9 mouse cellular contexts compared by ENCODE assay signal in the genomic region with DNA sequence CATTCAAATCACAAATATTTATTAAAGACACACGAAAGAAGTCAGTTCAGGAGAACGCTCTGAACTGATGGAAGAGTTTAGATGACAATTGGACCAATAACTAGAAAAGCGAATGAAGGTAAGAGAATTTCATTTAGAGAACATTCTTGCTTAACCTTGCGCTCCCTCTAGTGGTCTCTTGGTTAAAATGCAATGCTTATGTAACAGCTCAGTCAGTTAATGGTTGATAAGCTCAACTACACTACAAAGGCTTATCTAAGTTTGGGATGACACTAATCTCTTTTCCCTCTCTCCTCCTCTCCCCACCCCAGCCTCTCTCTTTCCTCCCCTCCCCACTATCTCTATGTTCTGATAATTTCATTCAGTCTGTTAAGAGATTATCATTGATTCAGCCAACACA. TPM values are rescaled to one million over a fixed set of nuclear protein-coding genes. Genes with fewer than 3 reads are reported as not detected.
DNase-seq lines count a peak whose midpoint lies in the region; ATAC-seq and TF ChIP-seq lines count a peak whose summit lies in the region.
"Had no signal": no experiment of that assay in that cellular context is flagged by ENCODE, and none has a peak within 500 bp of the region (broad histone marks: within the 10 kb centered on the region; RNA-seq: fewer than 3 reads in every experiment).

No protein-coding gene starts in this region.

- 25% methylated on average over 4 of the region's 4 CpGs for WGBS in heart, embryonic 11.5 days (ENCODE audit: insufficient replicate concordance)
- WGBS in lung, postnatal 0 days, result 22% methylated on average over 4 of the region's 4 CpGs

- H3K36me3 ChIP-seq in heart, embryonic 11.5 days (ENCODE audit: control insufficient read depth, insufficient read depth, low read length), result no peaks in the 10 kb centered on the region
- no peaks in the 10 kb centered on the region for H3K36me3 ChIP-seq in lung, postnatal 0 days (ENCODE audit: insufficient read depth, low read length)
- H3K36me3 ChIP-seq: embryonic facial prominence, embryonic 12.5 days had no signal

- no peak overlapping the region for H3K4me3 ChIP-seq in heart, embryonic 11.5 days (ENCODE audit: low read depth, low read length)
- no peak overlapping the region for H3K4me3 ChIP-seq in lung, postnatal 0 days (ENCODE audit: low read depth, low read length)
- H3K4me3 ChIP-seq: embryonic facial prominence, embryonic 12.5 days had no signal

- H3K27ac ChIP-seq in heart, embryonic 11.5 days (ENCODE audit: low read depth, low read length), result no peak overlapping the region
- H3K27ac ChIP-seq in lung, postnatal 0 days (ENCODE audit: low read length), result no peak overlapping the region
- H3K27ac ChIP-seq: embryonic facial prominence, embryonic 12.5 days had no signal

- no peak for ATAC-seq in heart, embryonic 11.5 days (replicated peaks; ENCODE audit: insufficient number of reproducible peaks, low FRiP score, low TSS enrichment)
- no peak for ATAC-seq in lung, postnatal 0 days

- no peaks in the 10 kb centered on the region for H3K9me3 ChIP-seq in heart, embryonic 11.5 days (replicated peaks; ENCODE audit: control insufficient read depth, low read length)
- H3K9me3 ChIP-seq in lung, postnatal 0 days (ENCODE audit: low read length), result no peaks in the 10 kb centered on the region
- H3K9me3 ChIP-seq: embryonic facial prominence, embryonic 12.5 days had no signal

- no peaks in the 10 kb centered on the region for H3K4me1 ChIP-seq in heart, embryonic 11.5 days (ENCODE audit: control insufficient read depth, insufficient read depth, low read length)
- no peaks in the 10 kb centered on the region for H3K4me1 ChIP-seq in lung, postnatal 0 days (ENCODE audit: insufficient read depth, low read depth, low read length)
- H3K4me1 ChIP-seq: embryonic facial prominence, embryonic 12.5 days had no signal

- H3K9ac ChIP-seq in heart, embryonic 11.5 days (ENCODE audit: low read depth, low read length), result no peak overlapping the region
- no peak overlapping the region for H3K9ac ChIP-seq in lung, postnatal 0 days (replicated peaks; ENCODE audit: low read depth)
- H3K9ac ChIP-seq: embryonic facial prominence, embryonic 12.5 days had no signal

- peak; percentile 75 for TF ChIP-seq CTCF in lung, postnatal 0 days (IDR thresholded peaks at IDR 0.05)

- DNase-seq in heart, postnatal 10 days, result peak; percentile 40 to 49
- peak; percentile 55 for DNase-seq in thymus, postnatal 0 days (ENCODE audit: low spot score)
- DNase-seq in thymus, postnatal 4 days, result no peak
- DNase-seq in cerebellum, adult 9-11 months, result peak; percentile 34
- DNase-seq in lung, postnatal 0 days (ENCODE audit: low spot score), result peak; percentile 55
- DNase-seq in testis, postnatal 10 days (ENCODE audit: low spot score), result no peak
- DNase-seq in adrenal gland, postnatal 36 days, result no peak

- no peaks in the 10 kb centered on the region; the same call in 1 of the 2 replicates for H3K27me3 ChIP-seq in heart, embryonic 11.5 days (ENCODE audit: control insufficient read depth, insufficient read depth, low read length)
- no peaks in the 10 kb centered on the region for H3K27me3 ChIP-seq in lung, postnatal 0 days (replicated peaks; ENCODE audit: insufficient read depth, low read length)
- H3K27me3 ChIP-seq: embryonic facial prominence, embryonic 12.5 days had no signal

- no peak overlapping the region for H3K4me2 ChIP-seq in heart, embryonic 11.5 days
- H3K4me2 ChIP-seq in lung, postnatal 0 days (replicated peaks; ENCODE audit: low read depth, low read length), result no peak overlapping the region
- H3K4me2 ChIP-seq: embryonic facial prominence, embryonic 12.5 days had no signal

- no peak for TF ChIP-seq EP300 in lung, postnatal 0 days (IDR thresholded peaks at IDR 0.05)

- intact Hi-C loops in heart, postnatal 10 days (cut with DNase I), result loop anchor here (1.0 to 2.0 kb wide), 2 partner anchors 234 to 260 kb away; no protein-coding TSS in a partner anchor

RNA-seq across cellular contexts. Expression of a gene that starts 26.2 kb away (rescaled TPM):
- 1 to 10 TPM; 5.2 TPM for total RNA-seq in heart, postnatal 10 days (2021)
- 2.2 and 2.8 TPM in 2 replicates for polyA plus RNA-seq in heart, embryonic 11.5 days (2014; fragmentation: Nextera tagmentation; extraction: Ambion mirVana)
- polyA plus RNA-seq in thymus, postnatal 0 days (2015; fragmentation: Nextera tagmentation; extraction: Ambion mirVana), result 11.0 and 11.2 TPM in 2 replicates
- polyA plus RNA-seq in lung, postnatal 0 days (2015; fragmentation: Nextera tagmentation; extraction: Ambion mirVana), result 8.2 and 9.7 TPM in 2 replicates
- total RNA-seq in adrenal gland, postnatal 36 days (2021), result 10 to 100 TPM in 1 of 2 experiments, 1 to 10 TPM in 1; 8.1 to 10.7 TPM

Comparison
In these comparisons a context has a peak if more than half of its experiments do, and no peak if none do; other contexts are left out.
1. DNase-seq: peak in heart, postnatal 10 days (2 of 2), thymus, postnatal 0 days (single experiment), cerebellum, adult 9-11 months (single experiment) and lung, postnatal 0 days (single experiment); none in thymus, postnatal 4 days (single experiment), testis, postnatal 10 days (single experiment) and adrenal gland, postnatal 36 days (0 of 2).